Mouse (Mus musculus): Measurements from ENCODE around the gene Sf1. TPM values are rescaled to one million over a fixed set of nuclear protein-coding genes. Genes with fewer than 3 reads are reported as not detected.

Sf1 gene
- total RNA-seq (2023) = 100 to 1,000 TPM; 454 to 459 TPM

DNA sequence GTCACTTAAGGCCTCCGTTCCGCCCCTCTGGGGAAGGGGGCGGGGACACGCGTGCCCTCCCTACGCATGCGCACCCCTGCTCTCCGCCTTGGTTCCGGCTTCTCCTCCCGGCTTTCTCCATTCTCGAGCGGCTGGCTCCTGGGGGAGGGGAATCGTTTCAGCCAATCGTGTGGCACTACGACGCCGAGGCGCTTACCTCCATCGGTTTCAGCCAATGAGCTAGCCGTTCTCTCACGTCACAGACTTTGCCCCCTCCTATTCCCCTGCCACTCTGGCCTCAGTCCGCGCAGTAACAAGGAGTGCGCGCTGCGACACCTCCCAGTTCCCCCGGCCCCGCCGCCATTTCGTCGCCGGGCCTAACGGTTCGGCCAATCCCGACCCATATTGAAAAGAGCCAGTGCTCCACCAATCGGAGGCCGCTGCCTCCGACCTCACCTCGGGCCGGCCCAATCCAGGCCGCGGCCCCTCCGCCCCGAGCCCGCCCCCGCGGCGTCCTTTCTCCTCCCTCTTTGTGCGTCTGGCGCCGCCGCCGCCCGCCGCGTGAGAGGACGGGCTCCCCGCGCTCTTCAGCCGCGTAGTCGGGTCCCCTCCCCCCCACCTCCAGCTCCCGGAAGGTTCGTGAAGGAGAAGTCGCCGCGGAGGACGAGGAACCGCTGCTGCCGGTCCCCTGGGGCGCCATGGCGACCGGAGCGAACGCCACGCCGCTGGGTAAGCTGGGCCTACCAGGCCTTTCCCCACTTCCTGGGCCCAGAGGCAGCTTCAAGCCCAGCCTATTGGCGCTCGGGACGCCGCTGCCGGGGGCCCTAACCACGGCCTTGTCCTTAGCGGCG is at the start of gene Sf1:
TSS of gene Sf1 (plus strand) at position 280 of the 830 bp plus-strand sequence.

DNA sequence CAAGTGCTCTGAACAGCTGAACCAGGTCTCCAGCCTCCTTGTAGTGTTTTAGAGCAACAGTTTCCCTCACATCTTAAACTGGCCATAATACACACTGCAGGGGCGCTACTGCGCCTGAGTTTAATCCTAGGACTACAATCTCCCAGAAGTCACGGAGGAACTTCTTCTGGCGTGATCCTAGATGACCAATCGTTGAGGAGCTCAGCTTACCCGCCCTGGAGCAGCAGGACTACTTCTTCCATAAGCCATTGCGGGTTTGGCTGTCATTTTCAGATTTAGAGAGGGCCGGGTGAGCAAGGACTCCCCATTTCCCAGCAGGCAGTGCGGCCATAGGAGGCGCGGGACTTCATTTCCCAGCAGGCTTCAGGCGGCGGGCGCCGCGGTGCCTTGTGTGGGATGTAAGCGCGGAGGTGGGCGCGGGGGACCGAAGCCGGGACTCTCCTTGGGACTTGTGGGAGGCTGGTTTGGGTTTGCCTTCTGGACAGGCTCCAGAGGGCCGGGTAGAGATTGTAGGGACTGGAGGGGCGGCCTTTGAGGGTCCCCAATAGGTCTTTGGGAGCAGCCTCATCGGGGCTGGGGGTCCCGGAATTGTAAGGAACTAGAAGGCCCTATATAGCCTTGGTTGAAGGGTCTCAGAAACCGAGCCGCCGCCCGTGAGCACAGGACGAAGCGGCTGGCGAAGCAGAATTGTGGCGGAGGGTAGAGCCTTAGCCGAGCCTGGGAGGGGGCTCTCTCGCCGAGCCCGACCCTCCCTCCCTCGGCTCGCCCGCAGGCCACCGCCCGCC is 28.6 kb upstream of the Sf1 start, which contains the start of gene Men1:
TSS of gene Men1 (plus strand) at position 307 of the 785 bp plus-strand sequence.

DNA sequence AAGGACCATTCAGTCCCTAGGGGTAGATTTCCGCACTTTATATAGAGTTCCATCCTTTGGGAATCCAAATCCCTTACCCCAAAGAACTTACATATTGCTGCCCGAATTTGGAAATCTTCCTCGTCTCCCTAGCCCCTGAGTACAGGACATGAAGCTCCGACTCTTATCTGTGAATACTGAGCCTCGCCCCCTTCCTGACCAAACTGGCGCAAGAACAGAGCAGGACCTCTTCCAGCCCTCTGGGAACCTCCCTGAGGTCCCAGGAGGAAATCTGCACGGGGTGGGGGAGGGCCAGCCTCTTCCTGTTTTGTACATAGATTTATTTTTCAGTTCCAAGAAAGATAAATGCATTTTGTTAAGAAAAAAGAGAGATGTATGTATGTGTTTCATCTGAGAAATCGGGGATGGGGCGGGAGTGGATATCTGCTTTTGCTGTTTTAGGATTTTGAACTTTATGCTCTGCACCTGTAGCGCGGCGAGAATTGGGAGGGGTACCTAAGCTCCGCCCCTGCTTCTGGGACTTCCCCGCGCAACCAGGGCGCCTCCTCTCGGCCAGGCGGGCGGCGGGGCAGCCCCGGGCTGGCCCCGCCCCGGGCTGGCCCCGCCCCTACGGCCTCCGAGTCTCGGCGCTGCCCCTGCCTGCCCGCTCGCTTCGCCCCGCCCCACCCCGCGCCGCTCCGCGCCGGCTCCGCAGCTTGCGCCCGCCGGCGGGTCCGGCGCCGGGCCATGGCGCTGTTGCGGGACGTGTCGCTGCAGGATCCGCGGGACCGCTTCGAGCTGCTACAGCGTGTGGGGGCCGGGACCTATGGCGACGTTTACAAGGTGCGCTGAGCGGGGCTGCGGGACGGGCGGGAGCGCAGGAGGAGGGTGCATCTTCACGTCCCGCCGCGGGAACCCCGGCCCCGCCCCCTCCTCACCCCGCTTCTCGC is 22.7 kb upstream of the Sf1 start, which contains the start of gene Map4k2:
TSS of gene Map4k2 (plus strand) at position 612 of the 929 bp plus-strand sequence.

DNA sequence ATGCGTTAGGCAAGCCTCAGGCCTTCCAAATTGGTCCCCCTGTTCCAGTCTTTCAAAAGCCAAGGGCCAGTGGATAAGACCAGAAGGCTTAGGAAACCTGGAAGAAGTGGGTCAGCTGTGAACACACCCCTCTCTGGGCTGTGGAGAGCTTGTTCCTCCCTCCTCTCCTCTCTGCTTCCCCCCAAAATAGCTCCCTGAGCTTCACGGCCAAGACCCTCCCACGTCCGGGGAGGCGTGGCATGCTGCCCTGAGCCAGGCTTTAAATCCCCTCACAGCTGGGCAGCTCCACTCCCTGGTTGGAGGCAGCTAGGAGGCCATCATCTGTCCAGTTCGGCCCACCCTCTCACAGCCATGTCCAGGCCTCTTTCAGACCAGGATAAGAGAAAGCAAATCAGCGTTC is 20.6 kb downstream of the Sf1 start, which contains the start of gene Pygm:
TSS of gene Pygm (plus strand) at position 272 of the 400 bp plus-strand sequence.

DNA sequence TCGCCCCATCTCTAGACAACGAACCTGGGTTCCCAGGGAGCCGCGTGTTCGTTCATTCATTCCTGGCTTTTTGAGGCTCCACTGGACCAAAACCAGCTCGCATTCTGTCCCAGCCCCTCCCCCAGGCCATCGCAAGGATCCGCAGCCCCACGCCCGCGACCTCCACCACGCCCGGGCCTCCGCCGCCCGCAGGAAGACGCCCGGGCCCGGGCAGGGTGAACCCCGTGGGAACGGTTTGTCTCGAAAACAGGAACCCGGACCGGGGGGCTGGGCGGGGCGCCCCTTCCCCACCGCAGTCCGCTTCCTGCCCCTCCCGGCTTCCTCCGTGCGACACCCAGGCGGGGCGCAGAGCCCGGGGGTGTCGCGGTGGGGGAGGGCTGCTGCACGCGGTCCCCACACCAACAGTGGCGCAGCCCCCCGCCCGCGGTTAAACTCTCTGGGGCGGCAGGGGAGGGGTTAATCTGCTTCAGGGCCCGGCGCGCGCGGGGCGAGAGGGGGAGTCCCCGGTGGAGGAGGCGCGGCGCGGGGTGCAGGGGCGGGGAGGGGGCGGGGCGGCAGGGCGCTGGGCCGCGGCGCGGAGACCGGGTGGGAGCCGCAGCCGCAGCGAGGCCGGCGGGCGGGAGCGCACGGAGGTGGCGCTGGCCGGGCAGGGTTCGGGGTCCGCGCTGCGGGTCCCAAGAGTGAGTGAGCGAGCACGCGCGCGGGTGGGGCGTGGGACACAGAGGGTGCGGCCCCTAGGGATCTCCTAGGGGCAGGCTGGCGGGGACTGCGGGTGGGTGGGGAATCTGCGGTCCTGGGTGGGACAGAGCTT is 36.0 kb downstream of the Sf1 start, which contains the start of gene Rasgrp2:
TSS of gene Rasgrp2 (plus strand) at position 56 of the 811 bp plus-strand sequence.

DNA sequence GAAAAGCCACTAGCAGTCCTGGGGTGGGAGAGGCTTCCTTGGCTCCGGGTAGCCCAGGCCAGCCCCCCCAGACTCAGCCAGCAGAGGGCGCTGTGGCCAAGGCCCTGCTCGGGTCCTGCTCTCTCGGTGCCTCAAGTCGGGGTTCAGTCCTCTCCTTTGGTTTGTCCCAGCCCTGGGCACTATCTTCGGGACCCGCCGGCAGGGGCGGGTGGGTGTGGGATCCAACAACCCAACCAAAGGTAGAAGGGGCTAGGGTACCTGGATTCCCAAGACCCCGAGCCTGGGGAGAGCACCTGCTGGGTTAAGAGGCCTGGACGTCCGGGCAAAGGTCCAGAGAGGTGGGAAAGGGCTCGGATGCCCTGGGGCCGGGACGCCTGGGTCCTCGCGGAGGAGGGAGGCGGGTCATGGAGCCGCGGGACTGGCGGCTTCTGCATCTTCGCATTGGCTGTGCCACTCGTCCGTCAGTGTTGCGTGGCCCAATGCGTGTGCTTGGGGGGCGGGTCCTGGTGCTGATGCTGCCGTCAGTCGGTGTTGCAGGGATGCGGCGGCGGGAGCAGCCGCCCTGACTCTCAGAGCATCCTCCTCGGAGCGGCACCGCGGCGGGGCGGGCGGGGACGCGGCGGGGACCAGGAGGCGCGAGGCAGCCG is 54.9 kb downstream of the Sf1 start, which contains the start of gene Nrxn2:
TSS of gene Nrxn2 (plus strand) at position 499 of the 647 bp plus-strand sequence.

Other genes starting within 250 kb of the Sf1 start
- gene Sac3d1, start 245.0 kb upstream of the Sf1 start, total RNA-seq (2023) = 1 to 10 TPM; 6.6 to 7.2 TPM
- gene Snx15, start 235.4 kb upstream of the Sf1 start, total RNA-seq (2023) = 10 to 100 TPM; 11.3 to 14.2 TPM
- gene Batf2, start 222.7 kb upstream of the Sf1 start, total RNA-seq (2023) = 1 to 10 TPM in 1 of 2 experiments, under 1 TPM in 1; 0.94 to 1.3 TPM
- gene Arl2, start 222.1 kb upstream of the Sf1 start, total RNA-seq (2023) = 10 to 100 TPM; 12.9 to 17.1 TPM
- gene Majin, start 179.3 kb upstream of the Sf1 start, total RNA-seq (2023) = not detected
- not detected for gene Gpha2, start 137.3 kb upstream of the Sf1 start, total RNA-seq (2023)
- 10 to 100 TPM; 18.7 to 20.3 TPM for gene Ppp2r5b, start 127.8 kb upstream of the Sf1 start, total RNA-seq (2023)
- 100 to 1,000 TPM in 1 of 2 experiments, 10 to 100 TPM in 1; 88.4 to 104 TPM for gene Atg2a, start 122.0 kb upstream of the Sf1 start, total RNA-seq (2023)
- 100 to 1,000 TPM; 198 to 207 TPM for gene Ehd1, start 87.0 kb upstream of the Sf1 start, total RNA-seq (2023)
- 10 to 100 TPM in 1 of 2 experiments, 1 to 10 TPM in 1; 7.5 to 11.7 TPM for gene Cdc42bpg, start 57.2 kb upstream of the Sf1 start, total RNA-seq (2023)
- 10 to 100 TPM; 21.9 to 22.6 TPM for gene Men1, start 28.7 kb upstream of the Sf1 start, total RNA-seq (2023)
- 100 to 1,000 TPM; 397 to 423 TPM for gene Map4k2, start 22.6 kb upstream of the Sf1 start, total RNA-seq (2023)
- 1 to 10 TPM; 3.1 to 4.6 TPM for gene Pygm, start 20.7 kb downstream of the Sf1 start, total RNA-seq (2023)
- 100 to 1,000 TPM; 407 to 413 TPM for gene Rasgrp2, start 35.6 kb downstream of the Sf1 start, total RNA-seq (2023)
- under 1 TPM in 1 of 2 experiments, not detected in 1; 0.40 TPM for gene Nrxn2, start 55.0 kb downstream of the Sf1 start, total RNA-seq (2023)
- gene Slc22a12, start 179.3 kb downstream of the Sf1 start, total RNA-seq (2023) = not detected

All from neutrophil, adult 83 days (primary cell).